Mouse (Mus musculus) splenic B cell, adult 2 months (primary cell): ENCODE measurements around the gene Dnaaf1.

Experiments
- DNase-seq: peaks from one replicate; pipeline ENCODE4 v3.0.0-alpha.2; 2011; ENCODE audit warnings: low read depth, low spot score
- H3K27me3 ChIP-seq: 2 replicates; pipeline ENCODE4 v1.6.1; 2012; ENCODE audit warnings: mild to moderate bottlenecking, low read length, moderate library complexity, mixed read lengths; ENCODE audit not compliant: control insufficient read depth, poor library complexity, insufficient read depth, severe bottlenecking
- H3K36me3 ChIP-seq: 2 replicates; pipeline ENCODE4 v1.6.1; 2012; ENCODE audit warnings: mild to moderate bottlenecking, low read length, moderate library complexity, mixed read lengths; ENCODE audit not compliant: control insufficient read depth, poor library complexity, insufficient read depth, severe bottlenecking

Gene Dnaaf1

DNA sequence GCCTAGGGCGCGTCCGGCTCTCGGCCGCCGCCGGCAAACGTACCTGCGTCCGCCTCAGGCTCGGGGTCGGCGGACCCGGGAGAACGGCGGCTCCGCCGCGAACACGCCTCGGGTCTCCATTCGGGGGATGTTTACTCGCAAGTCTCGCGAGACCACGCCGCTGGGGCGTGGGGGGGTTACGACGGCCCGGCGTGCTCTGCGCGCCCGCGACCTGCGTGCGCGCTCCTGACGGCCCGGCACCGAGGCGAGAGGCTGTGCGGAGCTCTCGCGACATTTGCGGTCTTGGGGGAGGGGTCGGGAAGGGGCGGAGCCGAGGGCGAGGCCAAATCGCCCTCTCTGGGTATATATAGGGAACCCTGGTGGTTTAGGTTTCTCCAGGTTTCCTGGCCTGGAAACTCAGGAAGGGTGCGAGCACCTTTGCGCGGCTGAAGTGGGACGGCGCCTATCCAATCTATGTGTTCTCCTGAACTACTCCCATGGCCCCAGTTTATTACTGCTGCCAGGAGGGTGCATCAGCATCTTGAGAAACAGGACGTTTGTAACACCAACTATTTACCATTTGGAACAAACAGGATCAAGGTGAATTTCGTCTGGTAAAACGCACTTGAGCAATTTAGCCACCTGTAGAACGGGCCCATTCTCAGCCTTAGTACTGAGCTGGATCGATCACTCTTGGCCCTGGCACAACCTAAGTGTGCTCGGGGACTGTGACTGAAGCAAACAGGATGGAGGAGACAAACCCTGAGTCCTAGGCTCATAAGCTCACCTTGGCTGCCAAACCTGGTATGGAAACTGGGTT, 16.2 kb upstream of the Dnaaf1 start, which contains the start of gene Mbtps1:
TSS of gene Mbtps1 (minus strand) at position 133 of the 799 bp plus-strand sequence.
- no peaks in the 10 kb centered on the region for H3K27me3 ChIP-seq
- peaks cover 1% of the 10 kb centered on the region for H3K36me3 ChIP-seq
- DNase-seq = peak; percentile 99

DNA sequence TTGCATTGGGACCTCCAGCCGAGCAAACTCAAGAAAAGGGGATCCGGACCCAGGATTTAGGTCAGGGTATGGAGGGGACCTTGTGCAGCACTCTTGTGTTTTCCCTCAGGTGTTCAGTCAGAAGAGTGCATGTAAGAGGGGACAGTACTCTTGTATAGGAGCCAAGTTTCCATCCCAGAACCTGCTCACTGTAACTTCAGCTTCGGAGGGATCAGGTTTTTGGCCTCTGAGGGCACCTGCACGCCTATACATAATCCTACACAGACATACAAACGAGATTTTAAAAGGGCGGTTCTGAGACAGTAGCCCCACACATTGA, 15.7 kb upstream of the Dnaaf1 start:
- Histone ChIP-seq H3K27me3 (no peaks in the 10 kb centered on the region), H3K36me3 (peaks cover 1% of the 10 kb centered on the region)
- DNase-seq = no peak

- peak; percentile 70 for DNase-seq
- peaks cover 11% of the 10 kb centered on the region for H3K36me3 ChIP-seq
- no peaks in the 10 kb centered on the region for H3K27me3 ChIP-seq
Observed at GRCm38 (mm10) chr8:119563849-119564251, 11.2 kb upstream of the Dnaaf1 start.

DNA sequence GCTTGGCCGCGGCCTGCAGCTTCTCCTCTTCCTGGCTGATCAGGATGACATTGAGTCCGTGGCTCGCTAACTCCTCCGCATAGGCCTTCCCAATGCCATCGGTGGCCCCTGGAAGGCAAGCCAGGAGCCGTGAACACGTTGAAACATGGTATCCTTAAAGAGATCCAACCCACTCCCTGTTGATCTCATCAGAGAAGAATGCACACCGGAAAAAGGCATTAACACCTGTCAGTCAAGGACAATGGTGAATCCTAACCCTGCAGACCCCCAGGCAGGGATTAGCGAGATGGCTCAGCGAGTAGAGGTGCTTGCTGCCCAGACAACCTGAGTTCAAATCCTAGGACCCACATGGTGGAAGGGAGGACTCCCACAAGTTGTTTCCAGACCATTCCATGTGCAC, 8.7 kb upstream of the Dnaaf1 start:
- Histone ChIP-seq H3K27me3 (no peaks in the 10 kb centered on the region), H3K36me3 (peaks cover 11% of the 10 kb centered on the region)
- DNase-seq = no peak

GRCm38 (mm10) chr8:119568251-119568650, 6.8 kb upstream of the Dnaaf1 start:
- H3K27me3 ChIP-seq = no peaks in the 10 kb centered on the region

DNA sequence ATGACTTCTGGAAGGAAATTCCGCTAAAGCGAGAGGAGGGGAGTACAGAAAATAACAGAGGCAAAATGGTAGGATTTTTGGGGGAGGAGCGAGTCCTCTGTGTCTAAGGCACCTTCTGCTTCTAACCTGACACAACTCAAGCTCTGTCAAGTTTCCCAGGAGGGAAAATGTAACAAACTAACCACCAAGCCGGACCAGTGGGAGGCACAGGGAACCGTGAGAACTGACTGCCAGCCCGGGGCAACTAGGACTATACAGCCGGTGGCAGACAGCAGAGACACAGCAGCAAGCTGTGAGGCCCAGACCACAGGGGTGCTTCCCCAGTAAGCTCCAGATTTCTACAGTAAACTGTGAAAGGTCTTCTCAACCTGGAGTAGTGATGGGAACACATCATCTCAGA, 6.1 kb upstream of the Dnaaf1 start:
- DNase-seq = no peak
- Histone ChIP-seq H3K27me3 (no peaks in the 10 kb centered on the region), H3K36me3 (peaks cover 9% of the 10 kb centered on the region)

More at GRCm38 (mm10) chr8:119568251-119568650, 6.8 kb upstream of the Dnaaf1 start:
- peaks cover 9% of the 10 kb centered on the region for H3K36me3 ChIP-seq
- DNase-seq = no peak

- DNase-seq = no peak
- Histone ChIP-seq H3K27me3 (no peaks in the 10 kb centered on the region), H3K36me3 (peaks cover 9% of the 10 kb centered on the region)
Observed at GRCm38 (mm10) chr8:119569881-119570280, 5.2 kb upstream of the Dnaaf1 start.

- Histone ChIP-seq H3K27me3 (no peaks in the 10 kb centered on the region), H3K36me3 (no peaks in the 10 kb centered on the region)
- DNase-seq = no peak
Observed at GRCm38 (mm10) chr8:119571135-119571534, 3.9 kb upstream of the Dnaaf1 start.

DNA sequence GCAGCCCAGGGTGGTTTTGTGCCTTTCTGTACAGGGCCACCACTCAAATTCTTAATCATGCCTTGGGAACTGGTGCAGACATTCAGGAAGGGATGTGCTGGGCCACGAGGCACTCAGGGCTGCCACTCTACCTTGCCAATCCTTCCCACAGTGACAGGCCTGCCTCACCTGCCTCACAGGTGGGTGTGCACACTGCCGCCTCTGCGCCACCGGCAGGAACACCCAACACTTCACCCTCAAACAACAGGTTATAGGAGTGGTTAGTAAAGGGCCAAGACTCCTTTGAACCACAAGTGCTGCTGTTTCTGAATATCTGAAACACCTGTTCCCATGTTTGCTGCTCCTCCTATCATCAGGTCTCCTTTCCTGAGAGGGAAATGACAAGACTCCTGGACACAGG, 2.6 kb upstream of the Dnaaf1 start:
- DNase-seq = no peak
- no peaks in the 10 kb centered on the region for H3K27me3 ChIP-seq
- no peaks in the 10 kb centered on the region for H3K36me3 ChIP-seq

DNA sequence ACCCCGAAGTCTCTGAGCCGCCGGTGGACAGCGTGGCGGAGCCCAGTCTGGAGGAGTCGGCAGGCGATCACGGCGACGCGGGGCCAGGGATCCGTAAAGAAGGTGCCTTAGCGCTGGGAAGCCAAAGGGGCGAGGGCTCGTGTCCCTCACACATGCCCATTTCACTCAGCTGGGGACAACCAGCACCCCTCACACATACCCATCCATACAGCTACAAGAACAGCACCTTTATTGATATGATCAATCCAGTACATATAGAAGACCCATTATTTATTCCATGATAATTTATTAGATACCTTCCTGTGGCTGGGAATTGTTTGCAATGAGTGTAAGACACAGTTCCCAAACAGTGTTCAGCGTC, 311 bp downstream of the Dnaaf1 start:
- DNase-seq = no peak
- Histone ChIP-seq H3K36me3 (no peaks in the 10 kb centered on the region), H3K27me3 (no peaks in the 10 kb centered on the region)

- no peaks in the 10 kb centered on the region for H3K27me3 ChIP-seq
- no peaks in the 10 kb centered on the region for H3K36me3 ChIP-seq
- no peak for DNase-seq
Observed at GRCm38 (mm10) chr8:119579096-119579495, 4.1 kb downstream of the Dnaaf1 start.

GRCm38 (mm10) chr8:119580441-119581161, 5.6 kb downstream of the Dnaaf1 start:
- DNase-seq = no peak
- H3K36me3 ChIP-seq = no peaks in the 10 kb centered on the region
- H3K27me3 ChIP-seq = no peaks in the 10 kb centered on the region

GRCm38 (mm10) chr8:119585901-119586300, 10.9 kb downstream of the Dnaaf1 start:
- DNase-seq = peak; percentile 73
- Histone ChIP-seq H3K27me3 (no peaks in the 10 kb centered on the region), H3K36me3 (no peaks in the 10 kb centered on the region)

DNA sequence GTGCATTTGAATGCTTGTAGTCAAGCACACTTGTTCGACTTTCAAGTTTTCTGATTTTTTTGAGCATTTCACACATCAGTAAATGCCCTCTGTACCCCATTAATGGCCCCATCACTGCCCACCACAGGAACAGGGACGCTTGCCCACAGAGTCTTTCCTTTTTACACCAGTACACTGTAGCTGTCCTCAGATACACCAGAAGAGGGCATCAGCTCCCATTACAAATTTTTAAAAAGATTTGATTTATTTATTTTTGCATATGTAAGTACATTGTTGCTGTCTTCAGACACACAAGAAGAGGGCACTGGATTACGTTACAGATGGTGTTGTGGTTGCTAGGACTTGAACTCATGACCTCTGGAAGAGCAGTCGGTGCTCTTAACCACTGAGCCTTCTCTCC, 13.3 kb downstream of the Dnaaf1 start:
- H3K27me3 ChIP-seq = no peaks in the 10 kb centered on the region
- H3K36me3 ChIP-seq = no peaks in the 10 kb centered on the region
- DNase-seq = no peak

DNA sequence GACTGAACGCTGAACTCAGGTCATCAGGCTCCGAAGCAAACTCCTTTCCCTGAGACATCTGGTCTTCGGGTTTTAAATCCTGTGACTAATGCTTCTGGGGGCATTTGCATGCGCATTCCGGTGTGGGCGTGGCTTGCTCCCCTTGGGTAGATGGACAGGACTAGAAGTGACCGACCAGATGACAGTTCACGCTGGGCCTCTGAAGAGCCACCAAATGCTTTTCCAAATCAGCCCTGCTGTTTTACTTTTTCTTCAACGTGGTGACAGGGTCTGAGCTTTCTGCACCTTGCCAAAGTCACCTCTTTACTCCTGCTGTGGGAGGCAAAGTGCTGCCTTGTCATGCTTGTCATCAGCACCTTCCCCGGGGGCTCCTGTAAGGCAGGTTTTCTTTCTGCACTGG, 13.8 kb downstream of the Dnaaf1 start:
- Histone ChIP-seq H3K27me3 (no peaks in the 10 kb centered on the region), H3K36me3 (no peaks in the 10 kb centered on the region)
- DNase-seq = no peak
